Mouse (Mus musculus) spleen, postnatal 36 days (tissue): ENCODE results near the gene Fscn2.

Experiments used
- DNase-seq, 2 experiments: peaks; one replicate each; pipeline ENCODE4 v3.0.0; 2022; ENCODE audit warnings: low spot score in 2 of 2, mixed read lengths in 1 of 2

Gene Fscn2

DNA sequence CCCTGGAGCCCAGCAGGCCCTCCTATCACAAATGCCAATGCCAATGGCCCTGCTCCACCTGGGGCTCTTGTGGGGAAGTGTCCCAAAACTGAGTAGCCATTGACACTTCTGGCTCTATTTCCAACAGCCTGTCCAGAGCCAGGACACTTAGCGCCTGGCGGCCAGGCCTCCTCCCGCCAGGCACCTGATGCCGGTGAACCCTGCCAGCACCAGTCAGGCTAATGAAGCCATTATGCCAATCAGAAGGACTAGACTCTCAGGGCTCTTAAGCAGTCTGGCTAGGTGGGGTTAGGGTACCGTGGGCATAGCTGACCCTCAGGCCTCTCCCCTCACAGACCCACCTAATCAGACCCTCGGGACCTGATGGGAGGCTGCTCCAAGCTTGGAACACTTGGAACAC lies 1.9 kb upstream of the Fscn2 start:
- DNase-seq = no peak

DNA sequence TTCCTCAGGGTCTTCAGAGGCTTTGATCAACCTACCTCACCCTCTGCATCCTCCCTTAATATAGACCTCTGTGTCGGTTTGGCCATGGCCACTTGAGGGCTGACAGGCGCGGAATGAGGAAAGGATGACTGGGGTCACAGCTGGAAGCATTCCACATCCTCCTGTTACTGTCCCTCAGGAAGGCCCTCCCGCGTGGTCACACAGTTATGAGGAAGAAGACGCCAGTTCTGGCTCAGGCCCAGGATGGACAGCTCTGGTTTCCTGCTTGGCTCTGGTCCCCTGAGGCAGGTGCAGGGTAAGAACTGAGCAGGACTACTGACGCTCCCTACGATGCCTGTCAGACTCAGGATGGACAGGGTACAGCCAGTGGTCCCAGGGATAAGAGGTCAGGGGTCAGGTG lies 1.3 kb upstream of the Fscn2 start:
- DNase-seq = no peak

DNA sequence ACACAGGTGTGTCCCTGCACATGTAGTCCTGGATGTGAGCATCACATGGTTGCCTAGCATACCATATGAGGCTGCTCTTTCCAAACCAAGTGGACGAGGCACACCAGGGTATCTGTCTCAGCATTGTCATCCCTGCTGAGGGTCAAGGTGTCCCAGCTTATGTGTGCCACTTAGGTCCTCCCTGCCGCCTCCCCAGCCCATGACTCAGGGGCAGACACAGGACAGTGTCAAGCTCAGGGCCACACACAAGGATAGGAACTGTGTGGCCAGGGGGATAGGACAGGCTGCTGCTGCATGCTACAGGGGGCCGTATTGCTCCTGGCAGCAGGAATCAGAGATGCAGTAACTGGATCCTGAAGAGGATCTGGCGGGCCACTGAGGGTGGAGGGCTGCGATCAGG lies 579 bp upstream of the Fscn2 start:
- DNase-seq = no peak

DNA sequence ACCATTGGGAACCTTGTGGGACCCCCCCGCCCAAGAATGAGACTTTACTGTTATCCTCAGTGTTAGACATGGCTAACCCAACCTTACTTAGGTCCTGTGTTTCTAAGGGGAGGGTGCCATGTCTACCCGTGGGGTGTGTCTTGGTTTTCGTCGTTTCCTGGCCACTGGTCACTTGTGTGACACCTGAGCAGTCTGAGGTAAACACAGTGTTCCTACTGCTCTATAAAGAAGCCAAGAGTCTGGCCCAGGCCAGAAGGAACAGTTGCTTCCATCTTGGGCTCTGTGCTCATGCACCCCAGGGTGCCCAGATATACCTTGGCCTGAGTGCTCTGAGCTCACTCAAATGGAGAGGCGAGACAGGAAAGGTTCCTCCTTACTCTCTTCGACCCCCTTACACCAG lies 1.6 kb downstream of the Fscn2 start:
- DNase-seq = no peak

DNA sequence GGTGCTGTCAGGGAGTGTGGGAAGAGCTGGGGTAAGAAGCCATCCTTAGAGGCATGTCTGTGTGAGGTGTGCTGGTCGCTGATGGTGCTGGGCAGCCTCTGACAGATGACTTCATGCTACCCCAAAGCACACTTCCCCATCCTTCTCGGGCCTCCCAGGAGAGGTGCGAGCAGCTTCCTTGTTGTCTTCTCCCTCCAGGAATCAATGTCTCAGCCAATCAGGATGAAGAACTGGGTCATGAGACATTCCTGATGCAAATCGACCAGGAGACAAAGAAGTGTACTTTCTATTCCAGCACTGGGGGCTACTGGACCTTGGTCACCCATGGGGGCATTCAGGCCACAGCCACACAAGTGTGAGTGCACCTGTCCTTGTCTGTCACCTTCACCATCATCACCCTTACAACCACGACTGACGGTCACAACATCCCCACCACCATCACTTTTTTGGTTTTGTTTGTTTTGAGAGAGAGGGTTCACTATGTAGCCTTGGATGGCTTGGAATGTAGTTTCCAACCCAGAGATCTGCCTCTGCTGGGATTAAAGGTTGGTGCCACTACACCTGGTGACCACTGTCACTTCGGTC lies 5.2 kb downstream of the Fscn2 start:
- no peak for DNase-seq

DNA sequence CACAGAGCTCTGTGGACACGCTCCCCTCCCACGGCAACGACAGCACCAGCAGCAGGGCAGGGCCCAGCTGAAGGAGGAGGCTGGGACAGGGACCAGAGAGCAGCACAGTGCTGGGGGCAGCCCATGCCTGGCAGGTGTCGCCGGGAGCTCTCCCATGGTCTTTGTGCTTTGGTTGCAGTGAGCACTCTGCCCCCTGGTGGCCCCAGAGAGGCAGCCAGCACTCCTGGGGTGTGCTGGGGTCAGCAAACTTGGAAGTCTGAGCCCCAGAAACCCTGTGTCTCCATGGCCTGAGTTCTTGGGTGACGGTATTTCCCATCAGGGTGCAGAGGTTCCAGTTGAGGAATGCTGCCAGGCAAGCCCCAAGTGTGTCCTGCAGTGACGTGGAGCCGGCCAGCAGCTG lies 8.3 kb downstream of the Fscn2 start:
- DNase-seq = peak; percentile 56 to 63

GRCm38 (mm10) chr11:120373025-120373424 lies 11.7 kb downstream of the Fscn2 start:
- no peak for DNase-seq

GRCm38 (mm10) chr11:120373820-120374586 lies 12.7 kb downstream of the Fscn2 start:
- no peak for DNase-seq

GRCm38 (mm10) chr11:120375324-120375723 lies 14.0 kb downstream of the Fscn2 start:
- DNase-seq = no peak

DNA sequence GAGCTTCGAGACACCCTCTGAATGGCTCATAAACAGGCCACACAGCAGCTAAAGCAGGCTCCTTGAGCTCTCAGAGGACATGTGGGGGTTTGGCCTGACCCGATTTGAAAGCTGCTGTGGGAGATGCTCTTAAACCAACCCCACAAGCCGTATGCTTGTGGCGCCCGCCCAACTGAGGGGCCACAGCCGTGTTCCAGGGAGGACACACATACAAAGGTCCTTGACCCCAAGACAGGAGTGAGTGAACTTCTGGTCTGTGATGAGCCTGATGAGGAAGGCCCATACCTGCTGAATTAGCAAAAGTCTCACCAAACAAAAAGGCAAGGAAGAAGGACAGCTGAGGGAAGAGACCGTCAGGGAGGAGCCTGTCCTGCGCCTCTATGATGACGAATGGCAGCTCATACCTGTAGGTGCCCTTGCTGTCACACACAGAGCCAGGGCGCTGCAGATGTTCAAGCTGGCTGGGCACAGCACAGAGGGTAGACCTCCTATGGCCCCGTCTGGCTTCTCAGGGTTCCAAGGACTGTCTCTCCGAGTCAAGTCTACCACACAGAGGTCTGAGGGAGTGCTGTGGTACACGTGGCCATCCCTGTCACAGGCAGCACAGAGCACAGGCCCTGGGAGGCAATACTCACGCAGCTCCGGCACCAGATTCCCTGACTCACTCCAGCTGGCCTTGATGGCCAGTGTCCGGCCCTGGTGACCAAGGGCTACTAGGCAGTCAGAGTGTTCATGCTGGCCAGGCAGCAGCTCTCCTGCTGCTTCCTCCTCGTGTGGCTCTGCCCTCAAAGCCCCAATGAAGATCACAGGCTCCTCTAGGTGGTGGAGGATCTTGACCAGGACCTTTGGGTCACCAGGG lies 15.2 kb downstream of the Fscn2 start:
- no peak for DNase-seq

GRCm38 (mm10) chr11:120377337-120377736 lies 16.0 kb downstream of the Fscn2 start:
- no peak for DNase-seq

DNA sequence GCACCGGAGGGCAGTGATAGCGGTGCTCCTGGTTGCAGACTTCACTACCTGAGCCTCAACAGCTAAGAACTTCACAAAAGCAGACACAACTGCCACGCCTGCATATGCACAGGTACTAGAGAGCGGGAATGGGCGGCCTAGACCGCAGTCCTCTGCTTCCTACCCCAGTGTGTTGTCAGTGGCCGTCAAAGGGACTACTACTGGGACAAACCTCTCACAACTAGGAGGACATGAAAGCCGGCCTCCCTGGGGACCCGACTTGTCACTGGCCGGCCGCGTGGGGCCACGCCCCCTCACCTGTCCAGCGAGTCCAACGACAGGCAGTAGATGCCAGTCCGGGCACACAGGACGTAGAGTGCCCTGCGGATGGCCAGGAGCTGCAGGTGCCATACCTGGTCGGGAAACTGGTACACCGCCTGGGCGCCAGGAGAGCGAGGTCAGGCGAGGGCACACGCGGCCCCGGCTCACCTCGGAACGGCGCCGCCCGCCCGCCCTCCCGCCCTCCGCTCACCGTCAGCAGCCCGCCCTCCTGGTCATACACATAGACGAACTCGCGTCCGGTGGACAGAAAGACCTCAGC lies 16.8 kb downstream of the Fscn2 start:
- peak; percentile 19 to 47 for DNase-seq

DNA sequence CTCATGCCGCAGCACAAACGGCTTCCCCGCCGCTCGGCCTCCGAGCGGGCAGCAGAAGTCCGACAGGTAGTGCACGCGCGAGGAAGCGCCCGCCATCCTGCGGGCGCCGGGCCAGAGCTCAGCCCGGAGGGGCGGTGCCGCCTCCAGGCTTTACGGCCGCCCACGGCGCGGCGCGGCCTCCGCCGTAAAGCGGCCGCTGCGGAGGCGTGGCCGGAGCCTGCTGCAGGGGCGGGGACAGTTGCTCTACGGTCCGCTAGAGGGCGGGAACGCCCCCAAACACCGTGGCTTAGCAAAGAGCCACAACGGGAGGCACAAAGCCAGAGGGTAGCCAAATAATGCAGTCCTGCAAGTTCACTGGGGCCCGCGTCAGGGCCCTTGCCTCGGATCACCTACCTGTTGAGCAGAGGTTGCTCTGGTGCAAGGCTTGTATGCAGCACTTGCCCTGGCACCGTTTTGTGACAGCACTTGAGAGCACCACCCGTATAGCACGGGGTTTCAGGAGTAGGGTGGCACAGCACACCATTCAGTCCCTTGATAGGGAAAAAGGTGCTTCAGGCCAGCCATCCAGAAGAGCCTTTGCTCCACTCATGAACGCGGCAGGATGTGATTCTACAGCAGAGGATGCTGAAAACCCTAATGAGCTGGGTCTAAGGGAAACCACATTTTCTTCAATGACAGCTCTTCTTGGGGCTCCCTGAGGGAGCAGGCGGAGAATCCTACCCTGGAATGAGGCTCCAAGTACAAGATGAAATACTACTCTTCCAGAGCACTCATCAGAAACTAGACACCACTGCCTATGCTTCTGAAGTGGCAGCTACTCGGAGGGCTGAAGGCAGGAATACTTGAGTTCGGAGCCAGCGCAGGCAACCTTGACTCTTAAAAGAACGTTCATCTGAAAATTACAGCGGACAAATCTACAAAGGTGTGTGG lies 17.5 kb downstream of the Fscn2 start, which contains the start of gene Faap100:
Gene Faap100, minus strand, starts transcription at position 154 of the 930 bp plus-strand sequence.
- peak; percentile 87 to 89 for DNase-seq

GRCm38 (mm10) chr11:120380271-120380670 lies 18.9 kb downstream of the Fscn2 start:
- no peak for DNase-seq

GRCm38 (mm10) chr11:120381157-120381556 lies 19.8 kb downstream of the Fscn2 start:
- no peak for DNase-seq

DNA sequence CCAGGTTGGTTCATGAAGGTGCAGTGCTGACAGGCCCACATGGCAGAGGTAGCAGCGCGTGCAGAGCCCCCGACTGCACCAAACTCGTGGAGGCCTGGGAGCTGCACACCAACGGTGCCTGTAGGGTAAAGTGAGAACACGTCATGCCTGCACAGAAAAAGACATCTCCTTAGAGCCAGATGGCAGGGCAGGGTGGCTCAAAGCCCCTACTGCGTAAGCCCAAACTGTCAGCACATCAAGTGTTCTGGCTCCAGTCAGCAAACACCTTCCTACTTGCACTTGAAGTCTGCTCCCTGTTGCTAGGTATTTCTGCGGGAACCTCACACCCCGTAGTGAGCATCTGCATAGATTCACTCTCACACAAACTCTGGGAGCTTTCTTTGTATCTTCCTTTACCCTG lies 21.2 kb downstream of the Fscn2 start:
- no peak for DNase-seq

DNA sequence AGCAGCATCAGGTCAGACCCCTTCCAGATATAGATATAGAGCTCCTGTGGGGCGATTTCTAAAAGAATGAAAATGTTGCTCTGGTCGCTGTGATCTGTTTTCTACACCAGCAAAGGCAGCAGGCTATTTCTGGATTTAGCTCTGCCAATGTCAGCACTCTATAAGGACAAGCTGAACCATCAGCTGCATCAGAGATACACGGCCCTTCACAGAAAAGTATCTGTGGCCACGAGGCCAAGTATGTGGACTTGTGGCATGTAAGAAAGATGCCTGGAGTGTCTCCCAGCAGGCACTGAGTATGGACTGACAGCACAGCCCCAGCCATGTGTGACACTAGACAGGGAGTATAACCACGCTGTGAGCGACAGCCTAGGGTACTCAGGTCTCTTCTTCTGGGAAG lies 25.3 kb downstream of the Fscn2 start:
- no peak for DNase-seq

DNA sequence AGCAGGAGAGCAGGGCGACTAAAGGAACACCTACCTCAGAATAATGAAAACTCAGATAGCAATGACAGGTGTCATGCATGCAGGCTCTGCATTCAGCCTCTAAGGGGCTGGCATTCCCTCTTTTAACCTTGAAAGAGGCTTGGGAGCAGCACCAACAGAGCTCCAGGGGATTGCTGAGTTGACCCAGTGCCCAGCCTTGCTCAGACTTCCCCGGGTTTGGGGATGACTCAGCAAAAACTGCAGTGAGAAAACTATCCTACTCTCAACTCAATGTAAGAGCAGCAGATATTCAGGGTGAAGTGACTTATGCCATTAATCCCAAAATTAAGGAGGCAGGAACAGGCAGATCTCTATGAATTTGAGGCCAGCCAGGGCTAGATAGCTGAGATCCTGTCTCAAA lies 25.8 kb downstream of the Fscn2 start:
- no peak for DNase-seq

DNA sequence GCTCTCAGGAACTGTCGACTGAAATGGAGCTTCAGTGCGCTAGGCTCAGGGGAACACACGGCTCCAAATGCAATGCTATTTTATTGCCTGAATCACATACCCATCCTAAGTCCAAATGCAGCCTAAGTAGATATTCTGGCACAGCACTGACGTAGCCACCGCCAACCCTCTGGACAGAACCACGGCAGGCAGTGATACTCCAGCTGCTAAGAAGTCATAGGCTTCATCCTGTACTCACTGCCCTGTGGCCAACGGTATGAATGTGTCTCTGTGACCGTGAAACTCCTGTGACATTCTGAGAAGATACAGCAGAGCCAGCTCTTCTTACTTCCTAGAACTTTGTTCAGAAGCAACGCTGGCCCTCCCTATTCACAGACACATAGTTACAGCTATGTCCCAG lies 27.2 kb downstream of the Fscn2 start:
- no peak for DNase-seq

DNA sequence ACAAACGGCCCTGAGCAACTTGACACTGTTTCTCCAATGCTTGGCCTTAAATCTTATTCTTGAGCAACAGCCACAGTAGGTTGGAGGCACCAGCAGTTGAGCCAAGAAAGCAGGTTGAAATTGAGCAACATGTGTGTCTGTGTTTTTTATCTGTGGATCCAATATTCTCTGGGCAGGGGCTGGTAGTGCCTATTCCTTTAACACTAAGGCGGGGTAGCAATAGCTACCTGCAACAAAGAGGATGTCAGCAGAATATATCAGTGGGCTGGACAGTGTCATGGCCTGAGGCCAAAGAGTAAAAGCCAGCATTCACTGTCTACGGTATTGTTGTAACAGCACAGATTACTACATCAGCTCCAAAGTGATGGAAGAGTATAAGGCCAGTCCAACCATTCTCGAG lies 34.3 kb downstream of the Fscn2 start:
- no peak for DNase-seq

DNA sequence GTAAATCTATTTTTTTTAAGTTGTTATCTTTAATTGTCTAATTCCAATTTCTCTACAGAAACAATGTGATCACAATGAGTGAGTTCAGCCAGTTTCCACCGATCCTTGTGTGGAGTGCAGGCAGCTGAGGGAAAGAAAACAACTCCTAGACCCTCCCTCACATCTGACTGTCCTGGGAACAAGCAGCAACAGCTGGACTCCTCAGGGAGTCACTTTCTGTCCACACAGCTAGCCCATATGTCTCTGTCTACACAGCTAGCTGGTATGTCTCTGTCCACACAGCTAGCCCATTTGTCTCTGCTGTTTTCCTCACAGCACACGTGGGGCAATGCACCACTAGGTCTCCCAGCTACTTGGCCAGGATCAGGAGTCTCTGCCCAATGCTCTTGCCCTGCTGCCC lies 36.3 kb downstream of the Fscn2 start:
- no peak for DNase-seq
